Mouse (Mus musculus) spleen, adult 2 months (tissue): Measurements from ENCODE around the gene Pbrm1.

ENCODE experiments used
- CTCF ChIP-seq: fragments of 200-500 bp; IDR thresholded peaks from 2 replicates; pipeline ENCODE4 v1.5.1; 2011; ENCODE audit warnings: mild to moderate bottlenecking, inconsistent platforms; ENCODE audit not compliant: insufficient read depth, insufficient read length, insufficient replicate concordance; ENCODE audit errors: extremely low read depth
- POLR2A ChIP-seq: fragments of 200-500 bp; IDR thresholded peaks from 2 replicates; pipeline ENCODE4 v1.6.1; 2011; ENCODE audit warnings: low read depth, low read length, inconsistent platforms

- TF ChIP-seq CTCF (no peak), POLR2A (no peak)
Measured at GRCm38 (mm10) chr14:31165010-31165409, 146.1 kb downstream of the Pbrm1 start.
